Mouse (Mus musculus): ENCODE results near the gene Gpalpp1. TPM values are rescaled to one million over a fixed set of nuclear protein-coding genes. Genes with fewer than 3 reads are reported as not detected.

Gene Gpalpp1
- total RNA-seq, 2 experiments from 2014 or later = 20.1 to 37.5 TPM

GRCm38 (mm10) chr14:76043251-76044163 lies 67.1 kb downstream of the Gpalpp1 start:
- no peak for ATAC-seq (replicated peaks; ENCODE audit: low FRiP score, low TSS enrichment, poor library complexity, severe bottlenecking)

Other genes starting within 250 kb of the Gpalpp1 start
- not detected in 2 replicates for gene Kctd4, start 155.8 kb downstream of the Gpalpp1 start, total RNA-seq (2014; fragmentation: Nextera tagmentation)
- 0.28 TPM in 1 of 2 replicates, not detected in the other for gene Kctd4, start 155.8 kb downstream of the Gpalpp1 start, total RNA-seq (2017)
- 42.7 and 55.2 TPM in 2 replicates for gene Gtf2f2, start 99.9 kb downstream of the Gpalpp1 start, total RNA-seq (2014; fragmentation: Nextera tagmentation)
- gene Gtf2f2, start 99.9 kb downstream of the Gpalpp1 start, total RNA-seq (2017) = 80.5 and 97.1 TPM in 2 replicates
- gene Nufip1, start 131 bp upstream of the Gpalpp1 start, total RNA-seq (2014; fragmentation: Nextera tagmentation) = 13.3 and 15.0 TPM in 2 replicates
- gene Nufip1, start 131 bp upstream of the Gpalpp1 start, total RNA-seq (2017) = 29.6 and 38.1 TPM in 2 replicates

All from megakaryocyte-erythroid progenitor cell, adult 5-6 weeks (primary cell).